Mouse (Mus musculus): ENCODE measurements around the gene Rbm19.

The Rbm19 gene

DNA sequence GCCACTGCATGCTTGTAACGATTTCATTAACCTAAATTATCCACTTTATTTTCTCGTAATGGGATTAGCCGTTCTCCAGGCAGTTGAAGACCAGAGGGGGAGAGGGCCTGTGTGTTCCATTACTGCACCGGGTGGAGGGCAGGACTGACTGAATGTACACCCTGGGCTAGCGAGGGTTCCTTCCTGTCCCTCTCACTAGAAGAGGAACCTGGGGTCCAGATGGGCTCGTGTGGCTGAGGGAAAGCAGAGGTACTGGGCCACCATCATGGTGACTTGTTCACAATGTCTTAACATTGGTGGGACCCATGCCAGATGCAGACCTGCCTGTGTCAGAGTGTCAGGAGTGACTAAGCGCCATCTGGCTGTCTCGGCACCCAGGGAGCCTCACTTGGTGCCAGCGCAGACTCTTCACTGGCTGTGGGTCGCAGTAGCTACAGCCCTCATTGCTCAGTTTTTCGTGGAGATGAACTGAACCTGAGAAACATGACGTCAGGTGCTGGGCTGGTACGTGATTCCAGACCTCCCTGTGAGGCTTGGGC lies 51.6 kb downstream of the Rbm19 start:
- DNase-seq = no peak

DNA sequence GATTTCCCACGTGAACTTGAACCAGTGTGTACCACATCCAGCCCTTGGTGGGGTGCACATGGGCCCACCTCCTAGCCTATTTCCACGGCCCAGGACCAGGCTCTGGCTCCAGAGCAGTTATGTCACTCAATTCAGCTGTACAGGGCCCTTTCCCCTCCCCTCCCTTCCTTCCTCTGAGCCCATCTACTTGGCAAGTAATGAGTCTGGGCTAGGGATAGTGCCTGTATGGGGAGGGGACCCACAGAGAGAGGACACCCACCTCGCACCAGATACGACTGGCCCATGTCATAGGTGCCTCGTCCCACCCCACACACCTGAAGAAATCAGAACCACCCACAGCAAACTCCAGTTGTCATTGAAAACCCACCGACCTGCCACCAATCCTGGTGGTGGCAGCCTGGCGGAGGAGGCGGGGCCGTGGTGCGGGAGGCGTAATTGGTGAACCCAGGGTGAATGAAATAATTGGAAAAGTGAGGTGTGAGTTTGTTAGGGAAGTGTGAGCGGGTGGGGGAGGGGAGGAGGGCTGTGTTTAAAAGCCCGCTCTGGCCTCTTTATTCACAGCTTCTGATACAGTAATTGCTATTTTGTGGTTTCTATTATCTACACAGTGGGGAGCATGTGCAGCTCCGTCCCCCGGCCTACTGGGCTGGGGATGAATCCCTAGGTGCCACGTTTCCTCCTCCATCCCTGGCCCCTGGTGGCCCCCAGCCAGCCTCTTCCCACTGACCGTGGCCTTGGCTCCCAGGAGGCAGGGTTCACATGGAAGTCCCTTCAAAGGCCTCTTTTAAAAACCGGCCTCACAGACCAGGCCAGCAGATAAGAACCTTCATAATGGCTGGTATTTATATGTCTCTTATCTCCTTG lies 55.8 kb downstream of the Rbm19 start:
- DNase-seq = no peak

DNA sequence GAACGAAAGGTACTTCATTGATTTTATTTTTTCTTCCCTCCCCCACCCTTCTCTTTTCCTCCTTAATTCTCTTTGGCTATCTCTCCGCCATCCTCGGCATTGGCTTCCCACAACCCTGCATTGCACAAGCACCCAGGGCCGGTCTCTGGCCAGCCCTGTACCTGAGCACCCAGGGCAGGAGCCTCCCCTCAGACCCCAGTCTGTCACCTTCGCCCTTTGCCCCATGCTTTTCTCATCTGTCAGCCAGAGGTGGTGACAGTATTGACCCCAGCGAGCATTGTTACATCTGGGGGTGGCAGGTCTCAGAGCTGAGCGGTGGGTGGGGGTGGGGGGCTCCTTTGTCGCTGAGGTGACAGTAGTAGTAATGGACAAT lies 56.5 kb downstream of the Rbm19 start:
- no peak for DNase-seq

DNA sequence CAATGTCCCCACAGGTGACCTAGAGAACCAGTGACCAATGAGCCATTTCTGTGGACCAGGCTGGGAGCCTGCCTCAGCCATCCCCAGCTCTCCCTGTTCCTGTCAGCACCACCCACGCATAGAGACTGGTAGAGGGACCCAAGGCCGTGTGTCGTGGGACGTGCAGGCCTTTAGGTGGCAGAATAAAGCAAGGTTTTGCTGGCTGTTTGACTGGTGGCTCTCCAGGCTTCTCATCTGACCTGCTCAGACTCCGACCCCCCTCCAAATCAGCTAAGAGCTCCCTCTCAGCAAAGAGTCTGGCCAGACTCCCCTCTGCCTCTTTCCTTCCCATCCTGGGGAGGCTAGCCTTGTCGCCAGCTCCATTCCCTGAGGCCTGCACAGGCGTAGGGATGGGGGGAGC lies 58.1 kb downstream of the Rbm19 start:
- no peak for DNase-seq

GRCm38 (mm10) chr5:120175217-120175616 lies 59.0 kb downstream of the Rbm19 start:
- DNase-seq = no peak

DNA sequence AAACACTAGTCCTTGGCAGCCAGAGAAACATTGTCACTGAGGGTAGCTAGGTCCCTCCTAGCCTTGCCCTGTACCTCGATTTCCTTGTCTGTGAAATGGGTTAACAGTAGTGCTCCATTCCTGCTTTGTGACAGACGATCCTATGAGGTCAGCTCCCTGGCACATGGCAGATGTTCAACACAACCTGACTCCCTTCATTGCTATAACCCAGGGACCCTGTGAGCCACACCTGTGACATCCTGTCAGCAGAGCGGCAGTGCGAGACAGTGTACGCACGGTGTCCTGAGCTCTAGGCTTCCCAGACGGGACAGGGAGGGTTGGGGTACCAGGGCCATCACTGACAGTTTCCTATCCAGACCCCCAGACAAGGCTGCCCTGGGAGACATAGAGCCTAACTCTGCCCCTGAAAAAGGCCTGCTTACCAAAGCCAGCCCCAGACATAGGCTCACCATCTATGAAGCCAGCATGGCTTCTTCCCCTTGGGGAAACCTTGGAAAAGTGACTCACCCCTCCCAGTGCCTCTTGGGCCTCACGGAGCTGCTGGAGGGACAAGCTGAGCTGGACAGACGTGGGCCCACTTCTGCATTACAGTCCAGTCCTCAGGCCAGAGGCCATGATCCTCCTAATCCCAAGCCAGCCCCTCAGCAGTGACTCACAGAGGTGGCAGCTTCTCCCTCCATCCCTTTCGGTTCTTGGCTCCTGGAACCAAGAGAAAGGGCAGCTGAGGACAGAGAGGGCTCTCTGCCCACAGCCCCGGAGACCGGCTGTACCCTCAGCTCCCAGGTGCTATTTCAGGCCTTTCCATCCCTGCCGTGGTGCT lies 60.2 kb downstream of the Rbm19 start:
- DNase-seq = no peak

DNA sequence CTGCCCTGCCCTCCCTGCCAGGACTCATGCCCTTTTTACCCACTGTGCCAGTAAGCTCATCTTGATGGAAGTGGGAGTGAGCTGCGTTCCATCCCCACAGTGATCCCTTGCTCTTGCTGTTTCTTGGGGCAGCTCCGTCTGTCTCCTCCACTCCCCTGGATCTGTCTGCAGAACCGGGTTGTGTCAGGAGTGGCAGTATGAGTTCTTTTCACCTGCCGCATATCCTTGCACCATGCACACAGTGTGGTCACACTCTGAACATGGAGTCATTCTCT lies 60.7 kb downstream of the Rbm19 start:
- no peak for DNase-seq

DNA sequence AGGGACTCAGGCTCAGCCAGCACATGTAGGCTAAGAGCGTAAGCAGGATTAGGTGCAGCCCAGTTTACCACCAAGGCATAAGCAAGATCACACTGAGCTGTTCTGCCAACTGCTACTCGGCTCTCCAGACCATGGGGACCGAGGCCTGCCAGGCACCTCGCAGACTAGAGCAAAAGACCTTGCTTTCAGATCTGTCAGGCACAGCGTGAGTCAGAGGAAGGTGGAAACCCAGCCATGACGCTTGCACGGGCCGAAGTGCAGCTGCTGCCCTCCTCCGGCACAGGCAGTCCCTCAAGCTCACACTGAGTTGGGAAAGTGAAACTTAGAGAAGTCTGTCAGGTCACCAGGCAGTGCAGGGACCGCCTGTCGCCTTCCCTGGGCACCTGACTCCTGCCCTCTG lies 63.8 kb downstream of the Rbm19 start:
- DNase-seq = no peak

DNA sequence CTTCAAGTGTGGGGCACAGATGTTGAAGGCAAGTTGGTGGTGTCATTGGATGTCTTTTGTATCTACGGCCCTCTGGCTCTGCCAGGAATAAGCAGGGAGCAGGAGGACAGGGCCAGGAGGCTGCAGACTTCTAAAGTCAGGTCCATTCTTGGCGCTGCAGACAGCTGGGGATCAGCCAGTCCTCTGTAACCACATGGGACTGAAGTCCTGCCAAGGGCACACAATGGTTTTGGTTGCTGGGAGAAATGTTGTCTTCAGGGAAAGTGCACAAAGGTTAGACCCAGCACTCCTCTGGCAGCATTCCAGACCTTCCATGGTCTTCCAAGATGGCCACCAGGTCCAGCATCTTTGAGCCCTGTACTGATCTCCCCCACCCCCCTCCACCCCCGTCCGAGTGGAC lies 65.1 kb downstream of the Rbm19 start:
- DNase-seq = no peak

DNA sequence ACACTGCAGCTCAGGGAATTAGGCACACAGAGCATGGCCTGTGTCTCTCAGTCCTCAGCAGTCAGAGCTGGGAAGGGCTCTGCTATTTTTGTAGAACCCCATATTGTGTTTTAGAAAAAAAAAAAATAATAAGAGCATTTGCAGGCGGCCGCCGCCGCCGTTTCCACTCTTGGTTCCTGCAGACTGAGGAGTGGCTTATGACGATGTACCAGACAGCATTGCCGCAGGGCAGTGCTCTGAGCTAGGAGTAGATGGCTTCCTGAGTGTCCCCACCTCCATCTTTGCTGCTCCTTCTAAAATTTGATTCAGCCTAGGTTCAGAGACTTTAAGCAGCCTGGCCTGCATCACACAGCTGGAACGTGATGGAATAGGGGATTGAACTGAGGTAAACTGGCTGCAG lies 67.1 kb downstream of the Rbm19 start:
- DNase-seq = no peak

GRCm38 (mm10) chr5:120183790-120184189 lies 67.5 kb downstream of the Rbm19 start:
- no peak for DNase-seq

DNA sequence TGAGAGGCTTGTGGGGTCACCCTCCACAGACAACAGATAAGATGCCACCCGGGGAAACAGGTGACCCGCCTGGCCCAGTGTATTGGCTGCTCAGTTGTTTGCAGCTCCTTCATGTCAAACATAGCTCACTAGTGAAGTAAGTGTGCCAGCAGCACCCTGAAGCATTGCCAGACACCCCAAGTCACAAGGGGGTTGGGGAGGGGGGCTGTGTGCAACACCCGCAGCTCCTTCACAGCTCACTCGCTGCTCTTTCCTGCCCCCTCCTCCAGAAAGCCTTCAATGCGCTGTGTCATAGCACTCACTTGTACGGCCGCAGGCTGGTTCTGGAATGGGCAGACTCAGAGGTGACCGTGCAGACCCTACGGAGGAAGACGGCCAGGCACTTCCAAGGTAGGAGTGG lies 69.7 kb downstream of the Rbm19 start:
- no peak for DNase-seq

DNA sequence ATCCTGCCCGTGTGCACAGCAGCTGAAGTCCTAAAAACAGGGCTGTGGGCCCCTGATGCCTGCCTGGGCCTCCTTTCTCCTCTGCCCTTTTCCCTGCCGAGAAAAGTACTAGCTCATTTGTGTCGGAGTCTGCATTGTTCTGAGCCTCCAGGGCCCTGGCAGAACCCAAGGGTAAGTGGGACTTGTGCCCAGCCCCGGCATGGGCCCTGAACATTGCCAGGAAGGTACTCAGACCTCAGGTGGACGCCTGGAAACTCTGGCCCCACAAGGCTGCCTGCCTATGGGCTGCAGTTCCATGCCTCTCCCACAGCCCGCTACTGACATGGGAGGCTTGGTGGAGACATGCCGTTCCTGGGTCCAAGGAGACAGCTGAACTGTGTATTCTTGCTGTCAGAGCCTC lies 72.3 kb downstream of the Rbm19 start:
- DNase-seq = no peak

DNA sequence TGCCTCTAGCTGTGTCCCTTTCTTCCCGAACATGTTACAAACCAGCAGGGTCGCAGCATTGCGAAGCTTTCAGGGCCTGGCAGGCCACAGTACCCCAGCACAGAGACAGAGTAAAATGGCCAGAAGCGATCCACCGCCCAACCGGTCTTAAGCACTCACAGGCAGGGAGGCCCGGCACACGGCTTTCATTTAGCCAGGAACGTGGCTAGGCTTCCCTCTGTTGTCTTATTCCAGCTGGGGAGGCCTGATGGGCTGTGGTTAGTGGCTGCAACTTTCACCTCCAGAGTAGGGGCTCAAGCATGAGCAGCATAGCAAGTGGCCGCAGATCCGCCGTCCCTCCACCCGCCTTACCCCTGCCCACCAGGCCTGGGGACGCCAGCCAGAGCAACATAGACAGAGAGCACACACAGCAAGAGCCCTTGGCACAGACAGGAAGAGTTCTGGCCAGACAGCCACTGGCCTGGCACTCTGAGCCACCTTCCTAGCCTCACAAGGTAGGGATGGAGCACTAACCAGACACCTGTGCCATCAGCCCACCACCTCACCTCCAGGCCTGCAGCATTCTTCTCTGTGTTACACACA lies 73.8 kb downstream of the Rbm19 start:
- no peak for DNase-seq

GRCm38 (mm10) chr5:120191620-120192019 lies 75.4 kb downstream of the Rbm19 start:
- no peak for DNase-seq

DNA sequence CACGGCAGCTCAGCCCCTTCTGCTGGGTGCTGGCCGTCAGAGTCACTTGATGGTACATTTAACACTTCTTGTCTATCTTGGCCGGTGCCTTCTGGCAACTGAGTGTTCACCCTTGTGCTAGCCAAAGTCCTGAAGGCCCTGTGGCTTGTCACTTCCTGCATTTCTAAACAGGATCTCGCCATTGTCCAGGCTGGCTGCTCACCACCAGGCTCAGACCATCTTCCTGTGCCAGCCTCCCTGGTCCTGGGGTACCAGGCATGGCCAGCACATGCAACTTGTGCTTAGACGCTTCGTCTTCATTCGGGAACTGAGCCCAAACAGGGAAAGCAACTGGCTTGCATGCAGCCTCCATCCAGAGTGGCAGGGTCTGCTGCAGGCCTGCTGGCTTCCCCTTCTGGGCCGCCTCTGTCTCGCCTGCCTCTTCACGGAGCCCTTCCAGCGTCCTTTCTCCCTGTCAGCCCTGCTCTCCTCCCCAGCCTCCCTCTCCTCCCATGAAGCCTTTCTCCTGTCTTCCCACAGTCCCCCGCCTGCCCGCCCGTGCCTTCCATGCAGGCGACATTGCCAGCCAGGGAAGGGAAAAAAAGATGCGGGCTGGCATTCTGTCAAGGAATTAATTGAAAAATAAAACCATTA lies 78.2 kb downstream of the Rbm19 start:
- DNase-seq = no peak

GRCm38 (mm10) chr5:120194948-120195347 lies 78.7 kb downstream of the Rbm19 start:
- no peak for DNase-seq

GRCm38 (mm10) chr5:120196879-120197278 lies 80.6 kb downstream of the Rbm19 start:
- no peak for DNase-seq

- no peak for DNase-seq
Measured at GRCm38 (mm10) chr5:120197813-120198387, 81.6 kb downstream of the Rbm19 start.

GRCm38 (mm10) chr5:120199865-120200264 lies 83.6 kb downstream of the Rbm19 start:
- DNase-seq = no peak

- DNase-seq = no peak
Measured at GRCm38 (mm10) chr5:120204316-120204715, 88.1 kb downstream of the Rbm19 start.

DNA sequence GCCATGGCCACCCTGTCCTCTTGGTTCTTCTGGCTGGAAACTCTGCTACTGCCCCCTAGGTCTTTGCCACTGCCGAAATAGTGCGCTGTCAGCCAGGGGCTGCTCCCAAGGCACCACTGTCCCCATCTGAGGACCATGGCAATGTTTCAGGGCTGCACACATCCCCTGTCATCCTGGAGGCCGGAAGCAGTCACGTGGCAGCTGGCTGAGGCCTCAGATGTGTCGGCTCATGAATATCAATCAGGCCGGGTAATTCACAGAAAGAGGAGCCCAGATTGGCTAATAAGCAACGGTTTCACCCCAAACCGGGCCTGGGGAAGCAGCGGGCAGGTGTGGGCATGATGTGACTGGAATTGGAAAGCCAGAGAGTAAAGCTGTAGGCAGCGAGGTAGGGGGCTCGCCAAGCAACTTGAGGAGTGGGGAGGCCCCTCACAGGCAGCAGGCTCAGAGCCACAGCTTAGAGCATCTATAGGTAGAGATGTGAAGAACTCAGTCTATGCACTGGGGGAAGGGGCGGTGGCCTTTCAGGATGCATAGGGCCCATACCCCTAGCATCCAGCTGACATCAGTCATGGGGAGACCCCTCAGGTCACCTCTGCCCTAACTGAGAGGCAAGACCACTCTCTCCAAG lies 90.2 kb downstream of the Rbm19 start:
- no peak for DNase-seq

DNA sequence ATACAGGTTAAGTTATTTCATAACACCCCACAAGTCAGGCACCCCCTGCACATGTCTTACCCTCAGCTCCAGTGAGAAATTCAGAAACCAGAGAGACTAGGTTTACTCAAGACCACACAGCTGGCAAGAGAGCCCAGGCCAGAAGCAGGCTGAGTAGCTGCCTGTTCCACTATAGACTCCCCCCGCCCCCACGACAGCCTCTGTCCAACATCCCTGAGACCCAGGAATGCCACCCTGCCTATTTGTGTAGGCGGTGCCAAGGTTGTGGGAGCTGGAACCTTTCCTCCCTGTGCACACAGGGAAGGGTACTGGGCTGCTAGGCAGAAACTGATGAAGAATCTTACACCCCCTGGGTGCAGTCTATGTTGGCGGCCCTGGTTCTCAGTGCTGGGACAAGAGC lies 91.2 kb downstream of the Rbm19 start:
- no peak for DNase-seq

Measured in kidney, adult 18-20 months (tissue).